Mouse (Mus musculus) ES-Bruce4 (cell line): ENCODE results near the gene Bpifb9b. TPM values are rescaled to one million over a fixed set of nuclear protein-coding genes. Genes with fewer than 3 reads are reported as not detected.
"Not testable (repeated sequence)": the region's sequence is repeated elsewhere in the genome, so short reads cannot be mapped to it uniquely, and the experiment has no call there.

Source experiments
- H3K27ac ChIP-seq: 2 replicates; pipeline ENCODE4 v1.5.1; 2012; ENCODE audit warnings: low read length, inconsistent platforms; ENCODE audit not compliant: insufficient read depth
- H3K27me3 ChIP-seq: 2 replicates; pipeline ENCODE4 v1.6.1; 2012; ENCODE audit warnings: mild to moderate bottlenecking, low read length, inconsistent platforms; ENCODE audit not compliant: control insufficient read depth, poor library complexity, insufficient read depth, severe bottlenecking
- H3K36me3 ChIP-seq: 2 replicates; pipeline ENCODE4 v1.6.1; 2012; ENCODE audit warnings: inconsistent platforms, mild to moderate bottlenecking, low read length, moderate library complexity; ENCODE audit not compliant: control insufficient read depth, poor library complexity, insufficient read depth, severe bottlenecking
- H3K4me1 ChIP-seq: one replicate; pipeline ENCODE4 v1.8.1; 2011; ENCODE audit warnings: low read length; ENCODE audit not compliant: control insufficient read depth, insufficient read depth
- H3K4me3 ChIP-seq: 2 replicates; pipeline ENCODE4 v1.5.1; 2011; ENCODE audit warnings: low read depth, mild to moderate bottlenecking, low read length
- H3K9ac ChIP-seq: 2 replicates; pipeline ENCODE4 v1.6.1; 2012; ENCODE audit warnings: low read depth, mild to moderate bottlenecking, inconsistent platforms; ENCODE audit not compliant: poor library complexity, severe bottlenecking
- H3K9me3 ChIP-seq: replicated peaks from 2 replicates; pipeline ENCODE4 v1.6.1; 2012; ENCODE audit warnings: mild to moderate bottlenecking, low read length, inconsistent platforms; ENCODE audit not compliant: control insufficient read depth, poor library complexity, insufficient read depth, severe bottlenecking
- CTCF ChIP-seq: IDR thresholded peaks from one replicate; pipeline ENCODE4 v1.8.1; 2011; ENCODE audit warnings: low read depth, low read length
- EP300 ChIP-seq: IDR thresholded peaks from 2 replicates; pipeline ENCODE4 v1.6.1; 2011; ENCODE audit warnings: low read depth, low read length; ENCODE audit not compliant: insufficient read depth
- POLR2A ChIP-seq: IDR thresholded peaks from one replicate; pipeline ENCODE4 v1.8.1; 2011; ENCODE audit warnings: low read length; ENCODE audit not compliant: insufficient read depth
- polyA plus RNA-seq: library from polyadenylated mRNA; stranded (reverse); fragments of >200 nt; gene quantifications from 2 replicates; pipeline ENCODE4 v1.2.4, GENCODE M21; 2011; ENCODE audit warnings: low read depth; ENCODE audit not compliant: missing spikeins, insufficient read depth, insufficient read length

The Bpifb9b gene
- polyA plus RNA-seq, result not detected in 2 replicates

DNA sequence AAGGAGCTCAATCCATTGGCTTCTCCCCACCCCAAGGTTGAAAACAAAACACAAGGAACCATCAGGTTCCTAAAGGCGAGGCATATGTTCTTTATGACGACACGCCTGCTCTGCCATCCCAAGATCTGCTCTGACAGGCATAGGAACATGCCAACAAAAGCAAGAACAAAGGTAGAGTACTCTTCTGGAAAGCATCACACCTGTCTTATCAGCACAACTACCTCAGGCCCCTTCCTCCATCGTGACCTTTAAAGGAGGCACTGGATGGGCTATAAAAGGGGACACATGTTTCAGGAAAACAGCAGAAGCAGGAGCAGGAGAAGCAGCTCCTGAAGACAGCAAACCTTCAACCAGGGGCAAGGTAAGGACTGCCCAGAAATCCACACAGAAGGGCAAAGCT, at the start of gene Bpifb9b:
Gene Bpifb9b, plus strand, starts transcription at position 301 of the 400 bp plus-strand sequence.
- H3K27ac ChIP-seq, H3K27me3 ChIP-seq, H3K9me3 ChIP-seq, H3K36me3 ChIP-seq, H3K9ac ChIP-seq, H3K4me3 ChIP-seq, H3K4me1 ChIP-seq: not testable (repeated sequence)

DNA sequence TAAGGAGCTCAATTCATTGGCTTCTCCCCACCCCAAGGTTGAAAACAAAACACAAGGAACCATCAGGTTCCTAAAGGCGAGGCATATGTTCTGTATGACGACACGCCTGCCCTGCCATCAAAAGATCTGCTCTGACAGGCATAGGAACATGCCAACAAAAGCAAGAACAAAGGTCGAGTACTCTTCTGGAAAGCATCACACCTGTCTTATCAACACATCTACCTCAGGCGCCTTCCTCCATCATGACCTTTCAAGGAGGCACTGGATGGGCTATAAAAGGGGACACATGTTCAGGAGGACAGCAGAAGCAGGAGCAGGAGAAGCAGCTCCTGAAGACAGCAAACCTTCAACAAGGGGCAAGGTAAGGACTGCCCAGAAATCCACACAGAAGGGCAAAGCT, 49.5 kb upstream of the Bpifb9b start, which contains the start of gene Bpifb9a:
Gene Bpifb9a, plus strand, starts transcription at position 301 of the 400 bp plus-strand sequence.
- H3K27me3 ChIP-seq, H3K36me3 ChIP-seq, H3K27ac ChIP-seq, H3K9me3 ChIP-seq, H3K9ac ChIP-seq, H3K4me1 ChIP-seq, H3K4me3 ChIP-seq: not testable (repeated sequence)

DNA sequence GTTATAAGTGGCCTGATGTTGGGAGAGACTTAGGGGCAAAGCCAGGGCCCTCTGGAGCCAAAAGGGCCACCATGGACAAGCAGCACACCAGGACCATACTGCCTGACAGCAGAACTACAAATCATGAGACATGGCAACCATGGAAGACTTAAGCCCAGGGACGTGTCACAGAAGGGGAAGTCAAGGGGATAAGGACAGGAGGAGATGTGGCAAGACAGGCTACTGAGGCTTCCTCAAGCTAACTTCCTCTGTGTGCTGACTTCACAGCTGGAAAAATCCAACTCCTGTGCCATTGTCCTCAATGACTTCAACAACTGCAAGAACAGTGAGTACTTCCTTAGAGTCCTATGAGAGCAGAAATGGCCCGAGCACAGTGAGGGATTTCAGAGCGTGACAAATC, 42.6 kb upstream of the Bpifb9b start:
- H3K36me3 ChIP-seq, H3K27me3 ChIP-seq, H3K9me3 ChIP-seq, H3K4me1 ChIP-seq, H3K4me3 ChIP-seq, H3K9ac ChIP-seq, H3K27ac ChIP-seq: not testable (repeated sequence)

DNA sequence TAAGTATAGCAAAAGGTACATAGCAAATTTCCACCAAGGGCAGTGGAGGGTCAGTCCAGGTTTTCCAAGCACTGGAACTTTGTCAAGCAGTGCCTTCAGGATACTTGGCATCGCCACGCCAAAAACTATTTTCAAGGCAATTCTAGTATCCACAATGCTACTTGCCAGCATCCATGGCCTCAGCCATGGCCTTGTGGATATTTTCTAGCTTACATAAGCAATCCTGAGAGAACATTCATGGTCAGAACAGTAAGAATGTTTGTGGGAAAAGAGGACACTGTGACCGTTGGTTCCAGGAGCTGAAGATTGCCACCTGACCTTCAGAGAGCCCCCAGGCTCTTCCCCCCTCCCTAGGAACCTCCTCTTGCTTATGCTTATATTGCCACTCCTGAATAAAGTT, 15.2 kb upstream of the Bpifb9b start:
- H3K9ac ChIP-seq, H3K27me3 ChIP-seq, H3K27ac ChIP-seq, H3K4me1 ChIP-seq, H3K36me3 ChIP-seq, H3K9me3 ChIP-seq, H3K4me3 ChIP-seq: not testable (repeated sequence)

DNA sequence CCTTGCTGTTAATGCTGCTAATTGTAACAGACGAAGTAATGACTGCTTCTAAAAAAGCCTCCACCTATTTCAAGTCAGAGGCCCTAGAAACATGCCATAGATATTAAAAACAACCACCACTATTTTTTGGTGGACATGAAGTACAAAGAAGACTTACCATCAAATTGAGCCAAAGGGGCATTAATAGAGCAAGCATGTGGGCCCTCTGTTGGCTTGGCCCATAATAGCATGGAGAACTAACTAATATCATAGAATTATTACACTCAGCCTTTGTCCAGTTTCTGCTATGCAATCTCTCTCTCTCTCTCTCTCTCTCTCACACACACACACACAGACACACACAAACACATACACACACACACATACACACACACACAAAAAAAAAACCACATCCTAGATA, 14.2 kb upstream of the Bpifb9b start:
- no peak for TF ChIP-seq POLR2A
- TF ChIP-seq EP300, result no peak
- no peak for TF ChIP-seq CTCF
- H3K9ac ChIP-seq, result no peak overlapping the region

DNA sequence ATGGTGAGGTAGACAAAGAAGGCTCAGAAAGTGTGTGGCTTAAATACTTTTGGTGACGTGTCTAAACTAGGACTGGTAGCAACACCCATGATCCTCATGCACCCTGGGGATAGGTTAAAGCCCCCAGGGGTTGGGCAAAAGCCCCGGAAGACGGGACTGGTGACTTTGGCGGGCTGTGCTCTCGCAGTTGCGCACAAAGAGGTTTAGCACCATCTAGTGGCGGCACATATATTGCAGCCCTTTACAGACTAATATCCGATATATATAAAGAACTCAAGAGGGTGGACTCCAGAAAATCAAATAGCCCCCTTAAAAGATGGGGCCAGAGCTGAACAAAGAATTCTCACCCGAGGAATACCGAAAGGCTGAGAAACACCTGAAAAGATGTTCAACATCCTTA, 12.3 kb upstream of the Bpifb9b start:
- H3K27me3 ChIP-seq, H3K36me3 ChIP-seq, H3K27ac ChIP-seq, H3K9ac ChIP-seq, H3K9me3 ChIP-seq, H3K4me1 ChIP-seq, H3K4me3 ChIP-seq: not testable (repeated sequence)
- TF ChIP-seq CTCF, result peak; percentile 32

More for the DNA sequence above, 14.2 kb upstream of the Bpifb9b start:
- no peaks in the 10 kb centered on the region for H3K4me1 ChIP-seq
- H3K27me3 ChIP-seq, result no peaks in the 10 kb centered on the region
- no peaks in the 10 kb centered on the region for H3K36me3 ChIP-seq
- H3K9me3 ChIP-seq, result no peaks in the 10 kb centered on the region
- no peak overlapping the region for H3K27ac ChIP-seq
- H3K4me3 ChIP-seq, result no peak overlapping the region

DNA sequence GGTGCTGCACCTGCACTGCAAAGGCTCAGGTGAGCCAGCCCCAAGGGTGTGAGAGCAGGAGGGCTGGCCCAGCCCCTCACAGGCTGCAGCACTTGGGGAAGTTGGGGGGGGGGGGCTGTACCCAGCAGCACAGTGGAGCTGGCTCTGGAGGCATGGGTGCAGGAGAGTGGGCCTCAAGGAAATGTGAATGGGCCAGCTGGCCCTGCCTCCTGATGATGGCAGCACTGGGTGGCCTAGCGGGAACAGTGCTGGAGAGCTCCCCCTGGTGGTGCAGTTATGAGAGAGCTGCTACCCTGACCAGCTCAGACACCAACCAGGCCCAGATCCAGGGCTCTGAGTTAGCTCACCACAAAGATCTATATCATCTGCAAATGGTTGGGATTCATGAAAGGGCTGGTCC, 6.5 kb upstream of the Bpifb9b start:
- TF ChIP-seq EP300 (no peak), POLR2A (no peak), CTCF (peak; percentile 100)
- Histone ChIP-seq H3K36me3 (no peaks in the 10 kb centered on the region), H3K4me1 (no peaks in the 10 kb centered on the region), H3K9me3 (no peaks in the 10 kb centered on the region), H3K27ac (no peak overlapping the region), H3K27me3 (no peaks in the 10 kb centered on the region), H3K4me3 (no peak overlapping the region), H3K9ac (no peak overlapping the region)
